Mouse (Mus musculus) liver, embryonic 14.5 days (tissue): Measurements from ENCODE around the gene Lsm7. TPM values are rescaled to one million over a fixed set of nuclear protein-coding genes. Genes with fewer than 3 reads are reported as not detected.

ENCODE experiments used
- ATAC-seq: fragments of 200-750 bp; cut with Nextera tagmentation; 2 replicates; pipeline ENCODE4 v1.8.0; 2017; ENCODE audit warnings: moderate number of reproducible peaks, mild to moderate bottlenecking, moderate library complexity; ENCODE audit not compliant: insufficient read depth
- DNase-seq, 3 experiments: peaks; one replicate each; pipeline ENCODE4 v3.0.0-alpha.2; 2012 to 2013; ENCODE audit warnings: low read depth in 3 of 3, low spot score in 3 of 3
- H3K27ac ChIP-seq: fragments of 300-500 bp; sonication (generic); 2 replicates; pipeline ENCODE4 v1.5.1; 2014; ENCODE audit warnings: moderate library complexity, mild to moderate bottlenecking, control low read depth, inconsistent platforms
- H3K27me3 ChIP-seq: fragments of 300-500 bp; sonication (generic); 2 replicates; pipeline ENCODE4 v1.6.1; 2014; ENCODE audit warnings: mild to moderate bottlenecking, low read length, moderate library complexity; ENCODE audit not compliant: control insufficient read depth, insufficient read depth
- H3K36me3 ChIP-seq: fragments of 300-500 bp; sonication (generic); replicated peaks from 2 replicates; pipeline ENCODE4 v1.6.1; 2014; ENCODE audit warnings: low read depth; ENCODE audit not compliant: control insufficient read depth, insufficient read depth
- H3K4me1 ChIP-seq, 2 experiments: fragments of 200-500 bp in 1 of 2; fragments of 300-500 bp in 1 of 2; sonication (generic) in 1 of 2; replicated peaks; 2 replicates each; pipeline ENCODE4 v1.6.1; 2012 to 2014; ENCODE audit warnings: antibody characterized with exemption in 1 of 2, inconsistent platforms in 1 of 2, low read length in 1 of 2; ENCODE audit not compliant: control insufficient read depth in 2 of 2, insufficient read depth in 2 of 2
- H3K4me2 ChIP-seq: fragments of 300-500 bp; sonication (generic); 2 replicates; pipeline ENCODE4 v1.6.1; 2014; ENCODE audit warnings: low read depth, mild to moderate bottlenecking, control low read depth, moderate library complexity
- H3K4me3 ChIP-seq, 2 experiments: fragments of 200-500 bp in 1 of 2; fragments of 300-500 bp in 1 of 2; sonication (generic) in 1 of 2; 2 replicates each; pipeline ENCODE4 v1.5.1; 2012 to 2014; ENCODE audit warnings: low read depth in 2 of 2, low read length in 2 of 2, mild to moderate bottlenecking in 2 of 2, control low read depth in 1 of 2, inconsistent platforms in 1 of 2, moderate library complexity in 1 of 2; ENCODE audit not compliant: insufficient read depth in 1 of 2
- H3K9ac ChIP-seq: fragments of 300-500 bp; sonication (generic); replicated peaks from 2 replicates; pipeline ENCODE4 v1.6.1; 2014; ENCODE audit warnings: mild to moderate bottlenecking, control low read depth, moderate library complexity
- H3K9me3 ChIP-seq: fragments of 300-500 bp; sonication (generic); 2 replicates; pipeline ENCODE4 v1.6.1; 2016; ENCODE audit warnings: low read length, mixed read lengths; ENCODE audit not compliant: control insufficient read depth
- CTCF ChIP-seq: IDR thresholded peaks from 2 replicates; pipeline ENCODE4 v1.5.1; 2016; ENCODE audit warnings: antibody characterized with exemption, low read depth, control low read depth
- EP300 ChIP-seq: IDR thresholded peaks from 2 replicates; pipeline ENCODE4 v1.6.1; 2016; ENCODE audit warnings: antibody characterized with exemption, low read depth
- WGBS: fragments of 180-500 bp; shearing (Covaris S2); extraction: QIAGEN DNeasy Blood & Tissue Kit; methylation state at CpG from one replicate; pipeline ENCODE4 v1.1.7; 2014; ENCODE audit not compliant: insufficient replicate concordance; 5-methylcytosine and 5-hydroxymethylcytosine counted together
- polyA plus RNA-seq, 2 experiments: library from polyadenylated mRNA; depleted of rRNA in 1 of 2; stranded (reverse) in 1 of 2; unstranded in 1 of 2; fragments of >200 nt; fragmentation: Nextera tagmentation in 1 of 2; extraction: Ambion mirVana in 1 of 2; gene quantifications; 2 replicates each; pipeline versions ENCODE4 v1.2.1 to v1.2.3; 2012 to 2014

The Lsm7 gene
- polyA plus RNA-seq, 2 experiments: 178 to 215 TPM

- TF ChIP-seq CTCF (no peak), EP300 (no peak)
- 40% methylated on average over 5 of the region's 5 CpGs for WGBS
- Histone ChIP-seq H3K27me3 (peaks cover 38% of the 10 kb centered on the region), H3K36me3 (no peaks in the 10 kb centered on the region), H3K4me1 (peaks cover 0 to 5% of the 10 kb centered on the region in 2 experiments; a peak in 2 of 4 replicates), H3K9ac (no peak overlapping the region), H3K4me2 (no peak overlapping the region), H3K4me3 (no peak overlapping the region), H3K27ac (no peak overlapping the region), H3K9me3 (no peaks in the 10 kb centered on the region)
- DNase-seq (no peak), ATAC-seq (no peak)
Measured at GRCm38 (mm10) chr10:80812391-80813041, 42.5 kb downstream of the Lsm7 start.

- no peak for DNase-seq
Measured at GRCm38 (mm10) chr10:80810084-80810483, 44.9 kb downstream of the Lsm7 start.

GRCm38 (mm10) chr10:80808985-80809632 is 45.9 kb downstream of the Lsm7 start:
- peaks cover 48% of the 10 kb centered on the region for H3K27me3 ChIP-seq
- no peak overlapping the region for H3K27ac ChIP-seq
- no peak overlapping the region for H3K9ac ChIP-seq
- H3K4me1 ChIP-seq: peaks cover 2 to 5% of the 10 kb centered on the region in 2 experiments; a peak in 3 of 4 replicates
- no peaks in the 10 kb centered on the region for H3K9me3 ChIP-seq
- TF ChIP-seq EP300: no peak
- TF ChIP-seq CTCF: no peak
- 6% methylated on average over 18 of the region's 18 CpGs for WGBS
- H3K36me3 ChIP-seq: peaks cover 5% of the 10 kb centered on the region
- DNase-seq (no peak), ATAC-seq (no peak)
- H3K4me2 ChIP-seq: no peak overlapping the region
- no peak overlapping the region for H3K4me3 ChIP-seq

More at GRCm38 (mm10) chr10:80810084-80810483, 44.9 kb downstream of the Lsm7 start:
- Histone ChIP-seq H3K4me2 (no peak overlapping the region), H3K27me3 (peaks cover 48% of the 10 kb centered on the region), H3K36me3 (no peaks in the 10 kb centered on the region), H3K9me3 (no peaks in the 10 kb centered on the region), H3K27ac (no peak overlapping the region), H3K4me1 (peaks cover 2 to 5% of the 10 kb centered on the region in 2 experiments; a peak in 3 of 4 replicates), H3K9ac (no peak overlapping the region), H3K4me3 (no peak overlapping the region)
- TF ChIP-seq EP300: no peak
- no peak for TF ChIP-seq CTCF
- ATAC-seq: no peak
- WGBS: 7% methylated on average over 20 of the region's 20 CpGs

GRCm38 (mm10) chr10:80808099-80808984 is 46.7 kb downstream of the Lsm7 start:
- Histone ChIP-seq H3K4me1 (peaks cover 2 to 5% of the 10 kb centered on the region in 2 experiments; a peak in 3 of 4 replicates), H3K9me3 (no peaks in the 10 kb centered on the region), H3K36me3 (peaks cover 13% of the 10 kb centered on the region), H3K4me3 (no peak overlapping the region), H3K9ac (no peak overlapping the region), H3K27me3 (peaks cover 48% of the 10 kb centered on the region), H3K4me2 (no peak overlapping the region), H3K27ac (no peak overlapping the region)
- TF ChIP-seq CTCF (no peak), EP300 (no peak)
- no peak for DNase-seq
- no peak for ATAC-seq
- WGBS: 23% methylated on average over 40 of the region's 40 CpGs
